Mouse (Mus musculus): ENCODE measurements around the gene Mb.

Gene Mb

GRCm38 (mm10) chr15:76973855-76974651 lies 76.4 kb downstream of the Mb start:
- peak in 1 of 2 experiments; percentile 59 for DNase-seq

GRCm38 (mm10) chr15:76973272-76973854 lies 77.1 kb downstream of the Mb start:
- no peak for DNase-seq

- DNase-seq, result no peak
Observed at GRCm38 (mm10) chr15:76972661-76973060, 77.8 kb downstream of the Mb start.

Data from spleen, adult 18-20 months (tissue).